Mouse (Mus musculus) mouse embryonic stem cell (cell line): ENCODE measurements at regions not wholly inside any gene's neighbourhood (a gene's known extent, or its start where the extent isn't known, plus 50 kb on each side); places are given as distances from the start of the nearest gene placed in this dataset.

Source experiments
- in situ Hi-C, 2 experiments: fragments of 300-500 bp; cut with MboI; formaldehyde crosslinking; loops; 1 replicate in 1 of 2; 3 replicates in 1 of 2; pipeline ENCODE4 v1.14.3; 2019 to 2020; ENCODE audit warnings: low sequenced_read_pairs in 2 of 2, low pct_unique_long_range_greater_than_20kb in 1 of 2, mixed read lengths in 1 of 2; ENCODE audit not compliant: unreplicated experiment in 1 of 2

DNA sequence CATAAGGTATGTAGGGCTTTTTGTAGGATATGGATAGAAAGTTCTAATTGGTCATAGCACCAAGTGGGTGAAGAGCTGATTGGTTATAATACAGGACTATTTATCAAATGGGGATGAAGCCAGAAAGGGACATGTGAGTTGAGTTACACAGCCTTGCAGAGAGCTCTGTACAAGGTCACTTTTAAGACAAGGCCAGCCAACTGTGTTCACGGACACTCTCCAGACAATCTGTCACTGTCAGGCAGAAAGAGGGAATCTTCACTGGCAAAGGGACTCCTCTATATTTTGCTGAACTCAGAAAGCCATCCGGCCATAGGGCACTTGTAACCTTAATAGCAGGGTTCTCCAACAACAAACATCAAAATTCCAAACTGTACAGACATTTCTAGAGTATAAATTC lies 95.5 kb upstream of the Il15 start:
- in situ Hi-C loops, result no loop called here

DNA sequence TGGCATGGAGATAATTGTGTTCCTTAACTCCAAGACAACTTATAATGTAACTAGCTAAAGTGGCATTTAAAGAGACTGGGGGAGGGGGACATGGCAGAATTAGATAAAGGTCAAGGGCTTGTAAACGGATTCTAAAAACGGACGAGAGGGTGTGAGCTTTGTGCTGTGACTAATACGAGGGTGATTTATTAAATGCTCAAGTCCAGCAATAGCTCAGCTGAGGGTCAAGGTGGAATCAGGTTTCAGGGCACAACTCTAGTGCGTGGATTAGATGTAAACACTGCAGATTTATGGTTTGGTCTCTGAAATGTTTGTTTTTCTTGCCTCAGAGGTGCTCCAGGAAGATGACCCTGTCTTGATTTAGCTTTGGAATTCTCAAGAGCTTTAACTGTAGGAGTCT lies 74.8 kb upstream of the Il15 start:
- in situ Hi-C loops, result no loop called here

DNA sequence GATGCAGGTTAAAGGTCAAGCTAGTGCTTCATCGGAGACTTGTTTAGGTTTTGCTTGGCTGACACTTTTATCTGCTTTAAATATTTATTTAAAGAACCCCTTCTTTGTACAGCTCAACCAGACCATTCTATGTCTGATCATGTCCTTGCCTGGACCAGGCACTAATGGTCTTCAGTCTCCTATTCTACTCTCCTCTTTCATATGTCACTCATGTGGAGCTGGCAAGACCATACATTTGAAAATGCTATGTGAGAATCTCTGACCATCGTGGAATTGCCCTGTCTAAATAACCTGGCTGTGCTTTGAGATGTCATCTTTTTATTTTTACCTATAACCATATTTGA lies 74.4 kb upstream of the Il15 start:
- in situ Hi-C loops, result no loop called here

DNA sequence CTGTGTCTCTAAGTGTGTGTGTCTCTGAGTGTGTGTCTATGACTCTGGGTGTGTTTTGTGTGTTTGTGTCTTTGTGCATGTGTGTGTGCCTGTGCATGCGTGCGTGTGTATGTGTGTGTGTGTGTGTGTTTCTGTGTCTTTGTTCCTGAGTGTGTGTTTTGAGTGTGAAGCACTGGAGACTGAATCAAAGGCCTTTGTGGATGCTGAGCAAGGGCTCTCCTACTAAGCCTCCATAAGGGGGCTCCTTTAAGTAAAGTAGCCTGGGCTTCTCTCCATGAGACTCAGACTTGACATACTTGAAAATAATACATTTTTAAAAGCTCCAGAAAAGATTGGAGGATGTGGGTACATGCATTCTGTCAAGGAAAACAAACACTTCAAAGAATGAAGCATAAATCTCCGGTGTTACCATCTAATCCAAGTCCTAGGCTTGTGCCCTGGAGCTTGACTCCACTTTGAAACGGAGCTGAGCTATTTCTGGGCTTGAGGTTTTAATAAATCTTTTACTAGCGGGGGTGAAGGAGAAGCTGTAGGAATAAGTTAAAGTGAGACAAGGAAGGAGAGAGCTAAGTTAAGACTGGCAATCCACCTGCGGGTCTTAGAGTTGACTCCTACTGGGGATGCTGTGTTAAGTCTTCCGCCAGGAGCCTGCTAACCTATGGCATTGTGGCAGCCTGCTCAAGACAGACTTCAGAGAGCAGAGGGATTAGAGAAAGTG lies 73.8 kb upstream of the Il15 start:
- in situ Hi-C loops, result no loop called here

DNA sequence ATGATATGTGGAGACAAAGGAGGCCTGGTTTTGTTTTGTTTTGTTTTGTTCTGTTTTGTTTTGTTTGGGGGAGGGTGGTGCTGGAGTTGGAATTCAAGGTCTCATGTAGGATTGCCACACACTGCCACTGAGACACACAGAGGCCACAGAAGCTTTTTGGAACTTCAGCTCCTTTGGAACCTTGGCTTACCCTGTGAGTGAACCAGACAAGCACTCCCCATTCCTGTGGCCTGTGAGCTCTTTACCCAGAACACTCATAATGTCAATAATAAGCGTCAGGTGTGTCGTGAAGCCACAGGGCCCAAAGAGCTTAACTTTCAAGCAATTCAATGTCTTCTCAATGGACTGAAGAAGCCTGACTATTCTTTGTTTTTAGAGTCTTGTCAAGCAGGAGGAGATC lies 70.2 kb upstream of the Il15 start:
- in situ Hi-C loops, result no loop called here

DNA sequence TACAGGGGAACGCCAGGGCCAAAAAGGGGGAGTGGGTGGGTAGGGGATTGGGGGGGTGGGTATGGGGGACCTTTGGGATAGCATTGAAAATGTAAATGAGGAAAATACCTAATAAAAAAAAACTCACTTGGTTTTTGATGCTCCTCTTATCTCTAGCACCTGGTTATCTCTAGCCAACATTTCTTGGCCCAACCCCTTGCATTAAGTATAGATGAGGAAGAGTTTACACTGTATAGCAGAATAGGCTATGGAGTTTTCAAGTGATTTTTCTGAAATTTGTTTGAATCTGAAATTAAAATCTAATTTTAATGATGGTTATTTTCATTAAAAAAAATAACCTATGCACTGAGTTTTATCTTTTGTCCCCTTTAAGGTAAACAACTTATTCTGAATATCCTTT lies 68.8 kb upstream of the Il15 start:
- in situ Hi-C loops, result no loop called here

DNA sequence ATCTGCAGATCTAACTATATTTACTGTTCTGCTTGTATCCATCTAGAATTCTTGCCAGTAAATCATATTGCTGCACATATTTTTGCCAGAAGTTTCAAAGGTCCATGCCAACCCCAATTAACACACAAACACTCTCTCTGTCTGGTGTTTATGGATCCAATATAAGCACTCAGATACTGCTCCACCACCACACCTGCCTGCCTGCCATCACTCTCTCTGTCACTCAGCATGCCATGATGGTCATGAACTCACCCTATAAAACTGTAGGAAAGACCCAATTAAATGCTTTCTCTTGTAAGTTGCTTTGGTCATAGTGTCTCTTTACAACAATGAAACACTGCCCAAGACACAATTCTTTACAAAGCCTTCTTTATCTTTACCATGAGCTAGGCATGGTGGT lies 66.8 kb upstream of the Il15 start:
- in situ Hi-C loops, result no loop called here

DNA sequence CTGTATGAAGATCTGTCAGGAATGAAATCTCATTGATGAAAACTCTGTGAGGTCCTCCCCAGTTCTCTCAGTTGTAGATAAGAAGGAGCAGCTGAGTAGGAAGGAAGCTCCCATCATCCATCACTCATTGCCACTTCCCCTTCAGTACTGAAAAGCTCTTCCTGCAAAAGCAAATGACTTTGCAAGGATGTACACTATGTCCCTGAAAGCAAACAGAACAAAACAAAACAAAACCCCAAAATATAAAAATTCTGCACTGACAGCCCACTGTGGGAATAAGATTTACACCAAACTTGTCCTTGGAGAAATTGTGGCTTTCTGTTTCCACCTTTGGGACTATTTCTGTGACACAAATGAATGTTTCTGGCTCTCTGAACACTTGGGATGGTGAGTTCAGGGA lies 59.8 kb upstream of the Il15 start:
- in situ Hi-C loops, result no loop called here

DNA sequence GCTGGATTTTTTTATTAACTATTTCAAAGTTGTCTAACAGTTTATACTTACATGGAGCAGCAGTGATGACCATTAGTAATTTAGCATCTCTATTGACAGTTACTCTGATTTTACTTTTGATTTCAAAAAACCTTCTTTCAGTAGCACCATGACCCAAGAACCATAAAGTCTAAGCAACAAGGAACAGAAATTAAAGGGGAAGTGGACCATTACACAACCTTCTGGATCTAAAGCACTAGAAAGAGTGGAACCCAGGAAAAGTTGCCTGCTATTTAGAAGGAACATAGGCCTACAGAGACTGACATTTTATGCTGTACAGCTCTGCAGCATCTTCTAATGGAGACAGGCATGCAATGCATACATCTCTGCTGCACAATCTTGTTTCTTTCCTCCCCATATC lies 56.0 kb upstream of the Il15 start:
- in situ Hi-C loops, result no loop called here

DNA sequence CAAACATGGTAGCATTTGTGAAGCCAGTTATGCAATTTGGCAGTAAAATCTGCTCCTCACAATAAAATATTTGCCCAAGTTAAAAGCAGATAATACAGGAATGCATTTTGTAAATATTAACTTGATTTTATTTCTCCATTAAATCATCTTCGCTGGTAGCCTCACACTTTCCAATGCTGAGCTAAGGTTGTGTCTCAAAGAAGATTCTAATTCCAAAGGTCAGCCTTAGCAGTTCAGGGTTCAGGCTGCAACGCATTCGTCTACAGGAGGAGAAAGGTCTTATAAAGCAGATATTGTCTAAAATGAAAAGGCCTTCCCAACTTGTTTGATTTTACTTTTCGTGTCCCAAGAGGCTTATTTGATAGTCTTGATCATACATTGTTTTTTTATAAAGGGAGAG lies 51.0 kb upstream of the Il15 start:
- in situ Hi-C loops, result no loop called here
